Mouse (Mus musculus): ENCODE measurements around the gene Ccm2.

GRCm38 (mm10) chr11:6600284-6600944 is 53.7 kb downstream of the Ccm2 start:
- TF ChIP-seq CTCF (conservative IDR thresholded peaks at IDR 0.05; ENCODE audit: insufficient read depth, insufficient read length, low read depth, low read length), result no peak
- no peak for TF ChIP-seq POLR2A (IDR thresholded peaks at IDR 0.05; ENCODE audit: low read depth, low read length)

Data from kidney, adult 2 months (tissue).